Mouse (Mus musculus) E14TG2a.4 (cell line): Measurements from ENCODE around the gene Zmat5.

ENCODE experiments used
- CTCF ChIP-seq: conservative IDR thresholded peaks from 2 replicates; pipeline ENCODE4 v1.5.1; 2014; ENCODE audit warnings: low read length
- NANOG ChIP-seq: IDR thresholded peaks from 2 replicates; pipeline ENCODE4 v1.6.1; 2014; ENCODE audit warnings: borderline replicate concordance, low read length, mixed read lengths

DNA sequence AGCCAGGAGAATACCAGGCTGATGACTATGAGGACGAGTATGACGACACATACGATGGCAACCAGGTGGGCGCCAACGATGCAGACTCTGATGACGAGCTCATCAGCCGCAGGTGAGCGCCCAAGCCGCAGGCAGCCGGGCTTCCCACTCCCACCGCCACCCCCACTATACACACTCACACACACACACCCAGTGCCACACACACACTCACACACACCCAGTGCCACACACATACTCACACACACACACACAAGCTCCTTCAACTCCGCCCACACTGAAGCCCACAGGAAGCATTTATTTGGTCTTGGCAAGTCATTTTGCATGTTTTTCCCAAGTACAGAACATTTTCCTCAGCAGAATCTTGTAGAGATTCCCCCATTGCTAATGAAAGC, 25.0 kb upstream of the Zmat5 start:
- TF ChIP-seq CTCF (no peak), NANOG (no peak)
